17 mouse cellular contexts compared by ENCODE assay signal in the genomic region with DNA sequence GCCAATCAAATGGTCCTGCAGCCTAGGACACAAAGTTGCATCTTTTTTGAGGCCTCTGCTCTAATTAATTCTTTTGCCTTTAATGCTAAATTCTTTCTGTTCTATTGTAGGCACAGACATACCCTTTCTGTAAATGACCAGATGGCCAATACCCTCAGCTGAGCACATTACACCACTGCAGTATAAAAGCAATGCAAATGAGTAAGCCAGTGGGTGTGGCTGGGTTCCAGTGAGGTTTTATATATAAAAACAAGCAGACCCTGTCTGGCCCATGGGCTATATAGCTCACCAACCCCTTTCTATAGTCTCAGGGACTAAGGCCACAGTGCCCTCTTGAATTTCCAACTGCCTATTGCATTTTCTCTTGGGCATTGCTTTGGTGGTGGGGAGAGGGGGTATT. TPM values are rescaled to one million over a fixed set of nuclear protein-coding genes. Genes with fewer than 3 reads are reported as not detected.
"Had no signal": no experiment of that assay in that cellular context is flagged by ENCODE, and none has a peak within 500 bp of the region (broad histone marks: within the 10 kb centered on the region; RNA-seq: fewer than 3 reads in every experiment).

No protein-coding gene starts in this region.

RNA-seq across cellular contexts. Expression of a gene that starts 41.7 kb away (rescaled TPM):
- polyA plus RNA-seq: cerebellum, adult 2 months; cortical plate, adult 2 months; embryonic facial prominence, embryonic 10.5 days; embryonic facial prominence, embryonic 11.5 days; embryonic facial prominence, embryonic 12.5 days; erythroblast, embryonic 14.5 days; forebrain, embryonic 10.5 days; forebrain, embryonic 11.5 days; forebrain, embryonic 12.5 days; forebrain, embryonic 13.5 days; forebrain, embryonic 14.5 days; forebrain, embryonic 15.5 days; forebrain, embryonic 16.5 days; forebrain, postnatal 0 days; frontal cortex, adult 2 months; gonadal fat pad, adult 2 months; heart, adult 2 months had no signal
